Mouse (Mus musculus): ENCODE measurements around the gene Tshz2. TPM values are rescaled to one million over a fixed set of nuclear protein-coding genes. Genes with fewer than 3 reads are reported as not detected.

Tshz2 gene
- polyA plus RNA-seq, 1 experiment from 2014 or later = 3.4 TPM

DNA sequence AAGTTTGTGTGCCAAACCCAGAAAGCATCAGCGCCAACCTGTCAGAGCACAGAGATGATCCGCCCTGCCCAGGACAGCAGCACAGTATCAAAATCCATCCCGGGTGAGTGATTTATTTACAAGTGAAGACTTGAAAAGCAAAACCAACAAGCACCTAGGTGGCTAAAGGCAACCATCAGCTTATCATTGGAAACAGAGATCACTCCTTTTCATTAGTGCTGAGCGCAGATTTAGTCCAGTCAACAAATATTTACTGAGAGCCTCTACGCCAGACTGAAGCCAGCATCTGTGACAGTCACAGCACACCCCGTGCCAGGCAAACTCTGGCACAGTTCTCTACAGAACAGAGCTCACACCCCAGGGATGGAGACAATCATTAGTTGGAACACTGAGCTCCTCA, 169.4 kb downstream of the Tshz2 start:
- Histone ChIP-seq H3K4me1 (ENCODE audit: insufficient read depth, low read depth, low read length) (no peaks in the 10 kb centered on the region), H3K4me3 (ENCODE audit: low read depth, low read length) (no peak overlapping the region), H3K9ac (replicated peaks; ENCODE audit: low read depth) (no peak overlapping the region), H3K9me3 (ENCODE audit: low read length) (no peaks in the 10 kb centered on the region), H3K27ac (ENCODE audit: low read length) (no peak overlapping the region), H3K27me3 (replicated peaks; ENCODE audit: insufficient read depth, low read length) (no peaks in the 10 kb centered on the region), H3K4me2 (replicated peaks; ENCODE audit: low read depth, low read length) (no peak overlapping the region), H3K36me3 (ENCODE audit: insufficient read depth, low read length) (no peaks in the 10 kb centered on the region)
- ATAC-seq (no peak), DNase-seq (ENCODE audit: low spot score) (no peak)
- TF ChIP-seq CTCF (IDR thresholded peaks at IDR 0.05) = no peak
- TF ChIP-seq EP300 (IDR thresholded peaks at IDR 0.05) = no peak
- 81% methylated on average over 6 of the region's 6 CpGs for WGBS

DNA sequence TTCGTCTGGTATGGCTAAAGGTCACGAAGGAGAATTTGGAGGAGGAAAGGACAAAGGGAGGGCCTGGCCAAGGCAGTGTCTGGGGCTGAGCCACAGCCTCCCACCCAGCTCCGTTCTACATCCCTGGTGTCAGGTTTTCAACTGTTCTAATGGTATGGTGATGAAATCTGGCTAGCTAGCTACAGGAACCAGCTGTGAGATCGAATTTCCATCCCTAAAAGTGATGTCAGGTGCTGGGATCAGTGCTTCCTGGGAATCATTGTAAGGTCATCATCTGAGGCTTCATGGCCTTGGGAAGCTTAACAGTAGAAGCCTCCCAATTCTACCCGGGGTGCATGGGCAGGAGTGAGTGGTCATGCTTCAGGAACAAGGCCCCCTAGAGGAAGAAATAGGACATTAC, 171.6 kb downstream of the Tshz2 start:
- WGBS = 59% methylated on average over 5 of the region's 5 CpGs
- H3K4me2 ChIP-seq (replicated peaks; ENCODE audit: low read depth, low read length) = no peak overlapping the region
- TF ChIP-seq EP300 (IDR thresholded peaks at IDR 0.05) = no peak
- peak; percentile 16; the same call in 1 of the 2 replicates for TF ChIP-seq CTCF (IDR thresholded peaks at IDR 0.05)
- H3K36me3 ChIP-seq (ENCODE audit: insufficient read depth, low read length) = no peaks in the 10 kb centered on the region
- no peak for DNase-seq (ENCODE audit: low spot score)
- H3K9ac ChIP-seq (replicated peaks; ENCODE audit: low read depth) = no peak overlapping the region
- no peak for ATAC-seq
- H3K4me3 ChIP-seq (ENCODE audit: low read depth, low read length) = no peak overlapping the region
- H3K27ac ChIP-seq (ENCODE audit: low read length) = no peak overlapping the region
- no peaks in the 10 kb centered on the region for H3K4me1 ChIP-seq (ENCODE audit: insufficient read depth, low read depth, low read length)
- no peaks in the 10 kb centered on the region for H3K27me3 ChIP-seq (replicated peaks; ENCODE audit: insufficient read depth, low read length)
- H3K9me3 ChIP-seq (ENCODE audit: low read length) = no peaks in the 10 kb centered on the region

GRCm38 (mm10) chr2:169805545-169805944, 172.7 kb downstream of the Tshz2 start:
- no peak for DNase-seq (ENCODE audit: low spot score)
- WGBS = 86% methylated on average over 12 of the region's 12 CpGs
- ATAC-seq = no peak
- Histone ChIP-seq H3K9me3 (ENCODE audit: low read length) (no peaks in the 10 kb centered on the region), H3K4me3 (ENCODE audit: low read depth, low read length) (no peak overlapping the region), H3K4me1 (ENCODE audit: insufficient read depth, low read depth, low read length) (no peaks in the 10 kb centered on the region), H3K4me2 (replicated peaks; ENCODE audit: low read depth, low read length) (no peak overlapping the region), H3K27ac (ENCODE audit: low read length) (no peak overlapping the region), H3K27me3 (replicated peaks; ENCODE audit: insufficient read depth, low read length) (no peaks in the 10 kb centered on the region), H3K36me3 (ENCODE audit: insufficient read depth, low read length) (no peaks in the 10 kb centered on the region), H3K9ac (replicated peaks; ENCODE audit: low read depth) (no peak overlapping the region)
- no peak for TF ChIP-seq EP300 (IDR thresholded peaks at IDR 0.05)
- no peak for TF ChIP-seq CTCF (IDR thresholded peaks at IDR 0.05)

DNA sequence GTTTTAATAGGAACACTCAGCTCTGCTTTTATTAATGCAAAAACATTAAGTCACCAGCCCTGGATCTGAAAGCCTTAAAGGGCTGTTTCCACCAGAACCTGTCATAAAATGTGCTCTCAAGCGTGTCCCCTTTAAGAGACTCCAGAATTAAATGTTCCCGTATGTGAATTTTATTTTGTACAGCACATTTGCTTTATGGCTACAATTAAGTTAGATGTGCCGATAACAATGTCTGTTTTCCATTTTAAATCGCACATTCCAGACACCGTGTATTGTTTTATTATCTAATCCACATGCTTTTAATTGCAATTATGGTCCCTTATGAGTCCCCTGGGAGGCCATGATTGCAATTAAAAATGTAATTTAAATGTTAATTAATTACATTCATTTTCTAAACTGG, 178.8 kb downstream of the Tshz2 start:
- DNase-seq (ENCODE audit: low spot score) = no peak
- TF ChIP-seq EP300 (IDR thresholded peaks at IDR 0.05) (no peak), CTCF (IDR thresholded peaks at IDR 0.05) (no peak)
- no peak for ATAC-seq
- Histone ChIP-seq H3K36me3 (ENCODE audit: insufficient read depth, low read length) (no peaks in the 10 kb centered on the region), H3K4me2 (replicated peaks; ENCODE audit: low read depth, low read length) (no peak overlapping the region), H3K9me3 (ENCODE audit: low read length) (no peaks in the 10 kb centered on the region), H3K4me3 (ENCODE audit: low read depth, low read length) (no peak overlapping the region), H3K27ac (ENCODE audit: low read length) (no peak overlapping the region), H3K9ac (replicated peaks; ENCODE audit: low read depth) (no peak overlapping the region), H3K4me1 (ENCODE audit: insufficient read depth, low read depth, low read length) (no peaks in the 10 kb centered on the region), H3K27me3 (replicated peaks; ENCODE audit: insufficient read depth, low read length) (no peaks in the 10 kb centered on the region)
- WGBS = 83% methylated on average over 5 of the region's 5 CpGs

GRCm38 (mm10) chr2:169812055-169812454, 179.2 kb downstream of the Tshz2 start:
- H3K9ac ChIP-seq (replicated peaks; ENCODE audit: low read depth) = no peak overlapping the region
- H3K36me3 ChIP-seq (ENCODE audit: insufficient read depth, low read length) = no peaks in the 10 kb centered on the region
- TF ChIP-seq CTCF (IDR thresholded peaks at IDR 0.05) (no peak), EP300 (IDR thresholded peaks at IDR 0.05) (no peak)
- H3K27me3 ChIP-seq (replicated peaks; ENCODE audit: insufficient read depth, low read length) = no peaks in the 10 kb centered on the region
- no peak overlapping the region for H3K4me2 ChIP-seq (replicated peaks; ENCODE audit: low read depth, low read length)
- ATAC-seq = no peak
- no peak overlapping the region for H3K27ac ChIP-seq (ENCODE audit: low read length)
- H3K4me3 ChIP-seq (ENCODE audit: low read depth, low read length) = no peak overlapping the region
- no peaks in the 10 kb centered on the region for H3K9me3 ChIP-seq (ENCODE audit: low read length)
- no peak for DNase-seq (ENCODE audit: low spot score)
- WGBS = 80% methylated on average over 8 of the region's 8 CpGs
- no peaks in the 10 kb centered on the region for H3K4me1 ChIP-seq (ENCODE audit: insufficient read depth, low read depth, low read length)

DNA sequence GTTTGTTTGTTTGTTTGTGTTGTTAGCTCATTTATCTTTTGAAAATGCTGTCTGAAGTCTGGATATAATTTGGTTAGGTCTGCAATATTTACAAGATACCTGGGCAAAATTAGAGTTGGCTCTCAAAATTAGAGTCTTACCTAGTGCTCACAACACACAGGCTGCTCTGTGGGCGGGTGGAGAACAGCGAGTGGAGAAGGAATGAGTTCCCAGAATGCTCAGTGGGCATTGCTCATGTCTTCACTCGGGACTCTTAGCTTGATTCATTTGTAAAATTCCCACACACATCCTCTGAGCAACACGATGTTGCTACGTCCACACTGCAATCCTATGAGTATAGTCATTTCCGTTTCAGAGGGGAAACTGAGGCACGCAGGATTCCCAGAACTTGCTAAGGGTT, 180.1 kb downstream of the Tshz2 start:
- DNase-seq (ENCODE audit: low spot score) = no peak
- TF ChIP-seq CTCF (IDR thresholded peaks at IDR 0.05) (no peak), EP300 (IDR thresholded peaks at IDR 0.05) (no peak)
- no peaks in the 10 kb centered on the region for H3K4me1 ChIP-seq (ENCODE audit: insufficient read depth, low read depth, low read length)
- no peak overlapping the region for H3K4me2 ChIP-seq (replicated peaks; ENCODE audit: low read depth, low read length)
- no peak overlapping the region for H3K9ac ChIP-seq (replicated peaks; ENCODE audit: low read depth)
- no peak overlapping the region for H3K4me3 ChIP-seq (ENCODE audit: low read depth, low read length)
- H3K27ac ChIP-seq (ENCODE audit: low read length) = no peak overlapping the region
- no peaks in the 10 kb centered on the region for H3K27me3 ChIP-seq (replicated peaks; ENCODE audit: insufficient read depth, low read length)
- 86% methylated on average over 7 of the region's 7 CpGs for WGBS
- no peaks in the 10 kb centered on the region for H3K9me3 ChIP-seq (ENCODE audit: low read length)
- ATAC-seq = no peak
- H3K36me3 ChIP-seq (ENCODE audit: insufficient read depth, low read length) = no peaks in the 10 kb centered on the region

GRCm38 (mm10) chr2:169814351-169814750, 181.5 kb downstream of the Tshz2 start:
- 70% methylated on average over 3 of the region's 3 CpGs for WGBS
- Histone ChIP-seq H3K36me3 (ENCODE audit: insufficient read depth, low read length) (no peaks in the 10 kb centered on the region), H3K9ac (replicated peaks; ENCODE audit: low read depth) (no peak overlapping the region), H3K4me1 (ENCODE audit: insufficient read depth, low read depth, low read length) (no peaks in the 10 kb centered on the region), H3K4me2 (replicated peaks; ENCODE audit: low read depth, low read length) (no peak overlapping the region), H3K9me3 (ENCODE audit: low read length) (no peaks in the 10 kb centered on the region), H3K27me3 (replicated peaks; ENCODE audit: insufficient read depth, low read length) (no peaks in the 10 kb centered on the region), H3K4me3 (ENCODE audit: low read depth, low read length) (no peak overlapping the region), H3K27ac (ENCODE audit: low read length) (no peak overlapping the region)
- no peak for TF ChIP-seq EP300 (IDR thresholded peaks at IDR 0.05)
- no peak for TF ChIP-seq CTCF (IDR thresholded peaks at IDR 0.05)
- no peak for DNase-seq (ENCODE audit: low spot score)
- no peak for ATAC-seq

Measured in lung, postnatal 0 days (tissue).